Mouse (Mus musculus): ENCODE data around the gene Gdf1. TPM values are rescaled to one million over a fixed set of nuclear protein-coding genes. Genes with fewer than 3 reads are reported as not detected.
A peak's percentile ranks its signal among the peaks of the same experiment; 100 is the strongest.

Gdf1 gene
- polyA plus RNA-seq, 1 experiment from 2014 or later = 2.9 TPM

DNA sequence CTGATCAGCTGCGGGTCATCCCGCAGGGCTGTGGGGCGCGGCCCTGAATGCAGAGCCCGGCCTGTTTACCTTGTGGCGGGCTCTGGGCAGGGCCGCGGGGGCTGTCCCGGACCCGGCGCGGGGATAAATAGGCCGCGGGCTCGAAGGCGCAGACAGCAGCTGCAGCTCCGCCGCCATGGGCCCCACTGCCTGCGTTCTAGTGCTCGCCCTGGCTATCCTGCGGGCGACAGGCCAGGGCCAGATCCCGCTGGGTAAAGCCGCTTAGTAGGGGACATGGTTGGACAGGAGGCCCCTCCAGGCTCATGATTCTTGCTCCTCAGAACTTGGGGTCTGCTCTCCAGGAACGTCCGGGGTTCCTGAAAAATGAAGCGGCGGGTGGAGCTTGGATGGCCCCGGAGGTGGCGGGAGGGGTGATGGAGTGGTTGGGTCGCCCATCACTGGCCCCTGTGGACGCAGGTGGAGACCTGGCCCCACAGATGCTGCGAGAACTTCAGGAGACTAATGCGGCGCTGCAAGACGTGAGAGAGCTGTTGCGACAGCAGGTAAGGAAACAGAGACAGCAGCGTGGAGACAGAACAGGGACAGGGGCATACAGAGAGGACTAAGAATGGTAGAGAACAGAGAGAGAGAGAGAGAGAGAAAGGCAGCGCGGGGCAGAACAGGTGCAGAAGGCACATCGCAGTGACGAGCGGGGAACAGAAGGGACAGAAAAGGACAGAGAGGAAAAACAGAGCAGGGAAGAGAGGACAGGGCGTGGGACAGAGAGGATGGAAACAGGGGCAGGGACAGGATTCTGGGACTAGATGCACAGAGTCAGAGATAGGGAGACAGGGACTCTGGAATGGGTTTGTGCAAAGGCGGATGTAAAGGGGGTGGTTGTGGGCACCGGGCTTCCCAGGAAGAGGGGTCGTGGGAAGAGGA lies 44.0 kb downstream of the Gdf1 start, which contains the start of gene Comp:
Gene Comp (plus strand): TSS at position 162 of the 921 bp plus-strand sequence.
- Histone ChIP-seq H3K9ac (peak within 1 kb of the TSS; percentile 26; the same call in 1 of the 2 replicates), H3K4me2 (peak within 1 kb of the TSS; percentile 70), H3K36me3 (no peaks in the 10 kb centered on the region), H3K4me3 (peak within 1 kb of the TSS; percentile 47), H3K27ac (peak within 1 kb of the TSS; percentile 83), H3K4me1 (peaks cover 65% of the 10 kb centered on the region), H3K27me3 (peaks cover 71% of the 10 kb centered on the region), H3K9me3 (no peaks in the 10 kb centered on the region)
- WGBS = 3% methylated on average over 47 of the region's 47 CpGs
- ATAC-seq (ENCODE audit: insufficient number of reproducible peaks, low FRiP score, low TSS enrichment, low read depth) = no peak

DNA sequence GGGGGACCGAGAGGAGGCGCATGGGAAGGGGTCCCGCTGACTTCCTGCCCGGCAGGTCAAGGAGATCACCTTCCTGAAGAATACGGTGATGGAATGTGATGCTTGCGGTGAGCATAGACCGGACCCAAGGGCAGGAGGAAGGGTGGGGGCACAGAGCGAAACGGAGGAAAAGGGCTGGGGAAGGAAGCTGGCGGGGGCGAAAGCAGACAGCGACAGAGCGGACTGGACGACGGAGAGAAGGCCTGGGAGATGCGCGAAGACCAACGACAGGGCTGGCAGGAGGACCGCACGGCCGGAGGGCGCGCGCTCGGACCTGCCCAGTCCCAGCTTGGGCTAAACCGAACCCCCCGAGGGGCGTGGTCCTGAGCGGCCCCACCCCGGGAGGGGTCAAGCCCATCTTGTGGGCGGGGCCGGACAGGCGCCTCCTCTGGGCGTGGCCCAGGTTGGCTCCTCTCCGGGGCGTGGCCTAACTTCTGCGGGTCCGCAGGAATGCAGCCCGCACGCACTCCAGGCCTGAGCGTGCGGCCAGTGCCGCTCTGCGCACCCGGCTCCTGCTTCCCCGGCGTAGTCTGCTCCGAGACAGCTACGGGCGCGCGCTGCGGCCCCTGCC lies 44.8 kb downstream of the Gdf1 start:
- H3K4me1 ChIP-seq = peaks cover 65% of the 10 kb centered on the region
- H3K27ac ChIP-seq = 0 out of 2 replicates have a peak overlapping the region, but pooled peaks have one; percentile 8
- peak; percentile 57 for ATAC-seq (ENCODE audit: insufficient number of reproducible peaks, low FRiP score, low TSS enrichment, low read depth)
- peak overlapping the region; percentile 26; the same call in 1 of the 2 replicates for H3K9ac ChIP-seq
- H3K4me3 ChIP-seq = peak overlapping the region; percentile 47
- peak overlapping the region; percentile 70 for H3K4me2 ChIP-seq
- H3K27me3 ChIP-seq = peaks cover 79% of the 10 kb centered on the region
- H3K9me3 ChIP-seq = no peaks in the 10 kb centered on the region
- under 1% methylated on average over 45 of the region's 53 CpGs for WGBS
- no peaks in the 10 kb centered on the region for H3K36me3 ChIP-seq

DNA sequence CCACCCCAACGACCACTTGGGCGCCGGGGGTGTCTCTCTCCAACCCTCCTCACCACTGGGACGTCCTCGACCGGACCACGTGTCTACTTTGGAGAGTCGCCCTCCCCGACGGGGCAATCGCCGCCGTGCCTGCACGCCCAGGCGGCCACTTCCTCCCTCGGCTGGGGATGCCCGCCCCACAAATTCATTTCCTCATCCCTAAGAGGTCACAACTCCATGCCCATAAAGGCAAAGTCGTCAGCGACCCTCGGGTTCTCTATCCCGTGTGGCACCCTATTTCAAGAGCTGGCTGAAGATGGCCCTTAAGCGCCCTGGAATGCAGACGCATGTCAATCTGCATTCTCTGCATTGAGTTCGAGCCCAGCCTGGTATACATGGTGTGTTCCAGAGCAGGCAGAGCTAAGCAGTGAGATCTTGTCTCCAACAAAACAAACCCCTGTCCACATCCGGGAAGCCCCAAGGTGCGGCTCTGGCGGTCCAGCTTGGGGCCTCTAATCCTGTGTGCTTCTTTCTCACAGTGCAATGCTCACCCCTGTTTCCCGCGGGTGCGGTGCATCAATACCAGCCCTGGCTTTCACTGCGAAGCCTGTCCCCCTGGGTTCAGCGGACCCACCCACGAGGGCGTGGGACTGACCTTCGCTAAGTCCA lies 45.7 kb downstream of the Gdf1 start:
- WGBS = 7% methylated on average over 35 of the region's 35 CpGs
- no peak for ATAC-seq (ENCODE audit: insufficient number of reproducible peaks, low FRiP score, low TSS enrichment, low read depth)
- no peak overlapping the region for H3K9ac ChIP-seq
- H3K4me1 ChIP-seq = peaks cover 60% of the 10 kb centered on the region
- H3K27ac ChIP-seq = no peak overlapping the region
- H3K27me3 ChIP-seq = peaks cover 84% of the 10 kb centered on the region
- H3K4me3 ChIP-seq = peak overlapping the region; percentile 47
- H3K4me2 ChIP-seq = peak overlapping the region; percentile 70
- no peaks in the 10 kb centered on the region for H3K9me3 ChIP-seq
- no peaks in the 10 kb centered on the region for H3K36me3 ChIP-seq

DNA sequence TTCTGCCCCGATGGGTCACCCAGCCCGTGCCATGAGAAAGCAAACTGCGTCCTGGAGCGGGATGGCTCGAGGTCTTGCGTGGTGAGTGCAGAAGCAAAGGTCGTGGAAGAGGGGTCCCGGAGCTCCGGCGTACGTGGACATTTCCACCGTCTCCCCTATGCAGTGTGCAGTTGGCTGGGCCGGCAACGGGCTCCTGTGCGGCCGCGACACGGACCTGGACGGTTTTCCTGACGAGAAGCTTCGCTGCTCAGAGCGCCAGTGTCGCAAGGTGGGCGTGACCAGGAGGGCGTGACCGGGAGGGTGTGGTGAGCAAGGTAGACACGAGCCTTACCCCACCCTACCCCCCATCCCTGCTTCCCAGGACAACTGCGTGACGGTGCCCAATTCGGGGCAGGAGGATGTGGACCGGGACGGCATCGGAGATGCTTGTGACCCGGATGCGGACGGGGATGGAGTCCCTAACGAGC lies 46.7 kb downstream of the Gdf1 start:
- ATAC-seq (ENCODE audit: insufficient number of reproducible peaks, low FRiP score, low TSS enrichment, low read depth) = no peak
- H3K4me3 ChIP-seq = peak overlapping the region; percentile 17
- no peaks in the 10 kb centered on the region for H3K36me3 ChIP-seq
- peaks cover 54% of the 10 kb centered on the region for H3K4me1 ChIP-seq
- H3K9me3 ChIP-seq = no peaks in the 10 kb centered on the region
- H3K9ac ChIP-seq = no peak overlapping the region
- H3K27ac ChIP-seq = no peak overlapping the region
- WGBS = 6% methylated on average over 37 of the region's 37 CpGs
- H3K4me2 ChIP-seq = peak overlapping the region; percentile 70; the same call in 1 of the 2 replicates
- H3K27me3 ChIP-seq = peaks cover 84% of the 10 kb centered on the region

DNA sequence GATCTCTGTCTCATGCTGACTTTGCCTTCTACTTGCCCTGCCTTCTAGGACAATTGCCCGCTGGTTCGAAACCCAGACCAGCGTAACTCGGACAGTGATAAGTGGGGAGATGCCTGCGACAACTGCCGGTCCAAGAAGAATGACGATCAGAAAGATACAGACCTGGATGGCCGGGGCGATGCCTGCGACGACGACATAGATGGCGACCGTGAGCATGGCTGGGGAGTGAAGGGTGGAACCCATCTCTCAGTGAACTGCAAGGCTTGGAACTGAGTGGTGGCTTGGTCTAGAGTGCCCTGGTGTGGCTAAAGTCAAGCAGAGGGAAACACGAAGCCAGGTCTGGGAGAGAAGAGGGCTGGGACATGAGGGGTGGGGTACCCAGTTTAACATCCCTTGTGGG lies 47.4 kb downstream of the Gdf1 start:
- no peaks in the 10 kb centered on the region for H3K9me3 ChIP-seq
- H3K27ac ChIP-seq = no peak overlapping the region
- H3K4me3 ChIP-seq = no peak overlapping the region; the same call in 1 of the 2 replicates
- no peak for ATAC-seq (ENCODE audit: insufficient number of reproducible peaks, low FRiP score, low TSS enrichment, low read depth)
- H3K27me3 ChIP-seq = peaks cover 79% of the 10 kb centered on the region
- H3K4me1 ChIP-seq = peaks cover 48% of the 10 kb centered on the region
- no peaks in the 10 kb centered on the region for H3K36me3 ChIP-seq
- no peak overlapping the region for H3K9ac ChIP-seq
- H3K4me2 ChIP-seq = peak overlapping the region; percentile 17; the same call in 1 of the 2 replicates
- 15% methylated on average over 15 of the region's 15 CpGs for WGBS

DNA sequence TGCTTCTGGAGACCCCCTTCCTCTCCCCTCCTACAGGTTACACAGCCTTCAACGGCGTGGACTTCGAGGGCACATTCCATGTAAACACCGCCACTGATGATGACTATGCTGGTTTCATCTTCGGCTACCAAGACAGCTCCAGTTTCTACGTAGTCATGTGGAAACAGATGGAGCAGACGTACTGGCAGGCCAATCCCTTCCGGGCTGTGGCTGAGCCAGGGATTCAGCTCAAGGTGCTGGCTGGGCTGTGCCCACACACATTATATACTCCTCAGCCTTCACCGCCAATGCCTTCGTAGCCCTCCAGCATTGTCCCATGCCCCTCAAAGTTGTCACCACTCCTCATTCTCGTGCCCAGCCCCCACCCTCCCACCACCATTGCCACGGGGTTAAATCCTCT lies 50.5 kb downstream of the Gdf1 start:
- H3K4me2 ChIP-seq = no peak overlapping the region
- H3K27ac ChIP-seq = no peak overlapping the region
- WGBS = 83% methylated on average over 12 of the region's 12 CpGs
- H3K36me3 ChIP-seq = peaks cover 4% of the 10 kb centered on the region; the same call in 1 of the 2 replicates
- H3K4me1 ChIP-seq = peaks cover 19% of the 10 kb centered on the region
- no peaks in the 10 kb centered on the region for H3K9me3 ChIP-seq
- H3K27me3 ChIP-seq = peaks cover 48% of the 10 kb centered on the region
- no peak for ATAC-seq (ENCODE audit: insufficient number of reproducible peaks, low FRiP score, low TSS enrichment, low read depth)
- H3K9ac ChIP-seq = no peak overlapping the region
- H3K4me3 ChIP-seq = no peak overlapping the region

Other genes with a start within 250 kb of the Gdf1 start
- gene Hapln4, start 246.4 kb upstream of the Gdf1 start, polyA plus RNA-seq (2015; fragmentation: Nextera tagmentation; extraction: Ambion mirVana) = 0.19 and 0.24 TPM in 2 replicates
- gene Ncan, start 208.9 kb upstream of the Gdf1 start, polyA plus RNA-seq (2015; fragmentation: Nextera tagmentation; extraction: Ambion mirVana) = 0.35 and 0.50 TPM in 2 replicates
- gene Nr2c2ap, start 198.5 kb upstream of the Gdf1 start, polyA plus RNA-seq (2015; fragmentation: Nextera tagmentation; extraction: Ambion mirVana) = 31.2 and 33.3 TPM in 2 replicates
- gene Rfxank, start 190.7 kb upstream of the Gdf1 start, polyA plus RNA-seq (2015; fragmentation: Nextera tagmentation; extraction: Ambion mirVana) = 20.2 and 20.9 TPM in 2 replicates
- gene Borcs8, start 190.3 kb upstream of the Gdf1 start, polyA plus RNA-seq (2015; fragmentation: Nextera tagmentation; extraction: Ambion mirVana) = 54.1 and 55.2 TPM in 2 replicates
- gene Mef2b, start 190.1 kb upstream of the Gdf1 start, polyA plus RNA-seq (2015; fragmentation: Nextera tagmentation; extraction: Ambion mirVana) = 0.19 and 0.48 TPM in 2 replicates
- gene Tmem161a, start 157.5 kb upstream of the Gdf1 start, polyA plus RNA-seq (2015; fragmentation: Nextera tagmentation; extraction: Ambion mirVana) = 64.9 and 74.3 TPM in 2 replicates
- 5.7 and 5.8 TPM in 2 replicates for gene Slc25a42, start 117.5 kb upstream of the Gdf1 start, polyA plus RNA-seq (2015; fragmentation: Nextera tagmentation; extraction: Ambion mirVana)
- gene Sugp2, start 95.6 kb upstream of the Gdf1 start, polyA plus RNA-seq (2015; fragmentation: Nextera tagmentation; extraction: Ambion mirVana) = 26.1 and 26.9 TPM in 2 replicates
- gene Armc6, start 95.4 kb upstream of the Gdf1 start, polyA plus RNA-seq (2015; fragmentation: Nextera tagmentation; extraction: Ambion mirVana) = 32.7 and 33.0 TPM in 2 replicates
- 36.0 and 40.7 TPM in 2 replicates for gene Homer3, start 47.0 kb upstream of the Gdf1 start, polyA plus RNA-seq (2015; fragmentation: Nextera tagmentation; extraction: Ambion mirVana)
- 52.7 and 53.1 TPM in 2 replicates for gene Ddx49, start 27.3 kb upstream of the Gdf1 start, polyA plus RNA-seq (2015; fragmentation: Nextera tagmentation; extraction: Ambion mirVana)
- gene Cope, start 27.3 kb upstream of the Gdf1 start, polyA plus RNA-seq (2015; fragmentation: Nextera tagmentation; extraction: Ambion mirVana) = 397 and 441 TPM in 2 replicates
- gene Cers1, start 14.0 kb upstream of the Gdf1 start, polyA plus RNA-seq (2015; fragmentation: Nextera tagmentation; extraction: Ambion mirVana) = 8.8 and 9.6 TPM in 2 replicates
- 13.8 and 16.7 TPM in 2 replicates for gene Upf1, start 23.5 kb downstream of the Gdf1 start, polyA plus RNA-seq (2015; fragmentation: Nextera tagmentation; extraction: Ambion mirVana)
- 101 and 104 TPM in 2 replicates for gene Comp, start 43.7 kb downstream of the Gdf1 start, polyA plus RNA-seq (2015; fragmentation: Nextera tagmentation; extraction: Ambion mirVana)
- 22.2 and 22.4 TPM in 2 replicates for gene Crtc1, start 109.8 kb downstream of the Gdf1 start, polyA plus RNA-seq (2015; fragmentation: Nextera tagmentation; extraction: Ambion mirVana)
- gene Klhl26, start 147.2 kb downstream of the Gdf1 start, polyA plus RNA-seq (2015; fragmentation: Nextera tagmentation; extraction: Ambion mirVana) = 27.9 and 28.2 TPM in 2 replicates
- gene Tmem59l, start 157.5 kb downstream of the Gdf1 start, polyA plus RNA-seq (2015; fragmentation: Nextera tagmentation; extraction: Ambion mirVana) = 6.9 and 9.6 TPM in 2 replicates
- gene Crlf1, start 163.3 kb downstream of the Gdf1 start, polyA plus RNA-seq (2015; fragmentation: Nextera tagmentation; extraction: Ambion mirVana) = 91.2 and 97.7 TPM in 2 replicates
- 136 and 149 TPM in 2 replicates for gene Rex1bd, start 176.9 kb downstream of the Gdf1 start, polyA plus RNA-seq (2015; fragmentation: Nextera tagmentation; extraction: Ambion mirVana)
- 859 and 940 TPM in 2 replicates for gene Uba52, start 181.0 kb downstream of the Gdf1 start, polyA plus RNA-seq (2015; fragmentation: Nextera tagmentation; extraction: Ambion mirVana)
- 274 and 278 TPM in 2 replicates for gene Fkbp8, start 197.9 kb downstream of the Gdf1 start, polyA plus RNA-seq (2015; fragmentation: Nextera tagmentation; extraction: Ambion mirVana)
- 53.8 and 55.1 TPM in 2 replicates for gene Kxd1, start 198.1 kb downstream of the Gdf1 start, polyA plus RNA-seq (2015; fragmentation: Nextera tagmentation; extraction: Ambion mirVana)
- gene Ell, start 209.6 kb downstream of the Gdf1 start, polyA plus RNA-seq (2015; fragmentation: Nextera tagmentation; extraction: Ambion mirVana) = 20.4 and 21.1 TPM in 2 replicates

Measured in limb, embryonic 15.5 days (tissue).